Mouse (Mus musculus): ENCODE data around the gene Elovl2.

DNA sequence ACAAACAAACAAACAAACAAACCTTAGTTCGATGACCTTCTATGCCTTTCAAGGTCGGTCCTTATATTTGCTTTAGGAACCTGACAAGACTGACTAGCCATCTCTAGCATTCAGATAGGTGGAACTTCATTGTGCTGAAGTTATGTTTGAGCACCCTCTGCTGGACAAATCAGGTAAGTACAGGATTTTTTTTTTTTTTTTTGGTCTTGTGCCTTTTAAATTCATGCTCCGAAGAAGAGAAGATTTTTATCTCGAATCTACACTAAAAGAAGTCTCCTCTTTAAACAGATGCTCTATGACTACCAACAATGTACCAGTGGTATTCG, 18.6 kb upstream of the Elovl2 start:
- peak; percentile 92 for TF ChIP-seq CTCF (IDR thresholded peaks at IDR 0.05; ENCODE audit: low read depth)
- no peak for TF ChIP-seq EP300 (optimal IDR thresholded peaks at IDR 0.05)

All from stomach, postnatal 0 days (tissue).